Mouse (Mus musculus): ENCODE measurements at regions not wholly inside any gene's neighbourhood (a gene's known extent, or its start where the extent isn't known, plus 50 kb on each side); places are given as distances from the start of the nearest gene placed in this dataset.
A peak's percentile ranks its signal among the peaks of the same experiment; 100 is the strongest.

DNA sequence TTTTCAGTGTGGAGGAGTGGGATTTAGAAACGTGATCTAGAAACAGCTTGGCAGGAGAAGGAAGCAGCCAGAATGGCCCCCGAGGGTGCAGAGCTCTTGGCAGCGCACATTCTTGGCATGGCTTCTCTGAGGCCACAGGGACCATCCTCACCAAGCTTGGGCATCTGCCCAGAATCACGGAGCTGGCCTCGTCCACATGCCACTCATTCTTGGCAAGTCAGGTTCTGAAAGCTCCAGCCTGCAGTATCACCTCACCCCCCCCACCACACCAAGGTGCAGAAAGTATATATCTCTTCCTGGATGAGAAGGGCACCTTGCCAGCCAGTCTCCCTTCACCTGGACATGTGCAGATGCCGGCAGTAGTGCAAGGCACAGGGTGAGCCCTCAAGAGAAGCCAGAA lies 356.2 kb downstream of the Prdm2 start:
- H3K9me3 ChIP-seq (replicated peaks; ENCODE audit: control insufficient read depth, low read length): no peaks in the 10 kb centered on the region
- WGBS: 56% methylated on average over 6 of the region's 6 CpGs
- H3K4me3 ChIP-seq (replicated peaks; ENCODE audit: low read length): no peak overlapping the region
- peak; percentile 33; the same call in 1 of the 2 replicates for ATAC-seq (ENCODE audit: insufficient read depth, low FRiP score)
- H3K27me3 ChIP-seq (ENCODE audit: control insufficient read depth, insufficient read depth, low read length): no peaks in the 10 kb centered on the region
- no peak overlapping the region for H3K4me2 ChIP-seq (ENCODE audit: low read depth, low read length)
- H3K9ac ChIP-seq (ENCODE audit: low read length): no peak overlapping the region
- H3K4me1 ChIP-seq (ENCODE audit: control insufficient read depth, insufficient read depth, low read length): no peaks in the 10 kb centered on the region
- H3K36me3 ChIP-seq (ENCODE audit: control insufficient read depth, insufficient read depth, low read length): no peaks in the 10 kb centered on the region
- H3K27ac ChIP-seq (ENCODE audit: low read length): no peak overlapping the region

GRCm38 (mm10) chr4:142855635-142856034 lies 357.2 kb downstream of the Prdm2 start:
- ATAC-seq (ENCODE audit: insufficient read depth, low FRiP score): no peak
- Histone ChIP-seq H3K36me3 (ENCODE audit: control insufficient read depth, insufficient read depth, low read length) (no peaks in the 10 kb centered on the region), H3K4me2 (ENCODE audit: low read depth, low read length) (no peak overlapping the region), H3K9me3 (replicated peaks; ENCODE audit: control insufficient read depth, low read length) (no peaks in the 10 kb centered on the region), H3K27ac (ENCODE audit: low read length) (no peak overlapping the region), H3K4me3 (replicated peaks; ENCODE audit: low read length) (no peak overlapping the region), H3K4me1 (ENCODE audit: control insufficient read depth, insufficient read depth, low read length) (no peaks in the 10 kb centered on the region), H3K9ac (ENCODE audit: low read length) (no peak overlapping the region), H3K27me3 (ENCODE audit: control insufficient read depth, insufficient read depth, low read length) (no peaks in the 10 kb centered on the region)
- 81% methylated on average over 6 of the region's 6 CpGs for WGBS

- H3K4me2 ChIP-seq (ENCODE audit: low read depth, low read length): no peak overlapping the region
- no peak for ATAC-seq (ENCODE audit: insufficient read depth, low FRiP score)
- H3K36me3 ChIP-seq (ENCODE audit: control insufficient read depth, insufficient read depth, low read length): no peaks in the 10 kb centered on the region
- no peak overlapping the region for H3K4me3 ChIP-seq (replicated peaks; ENCODE audit: low read length)
- WGBS: 90% methylated on average over 15 of the region's 15 CpGs
- H3K4me1 ChIP-seq (ENCODE audit: control insufficient read depth, insufficient read depth, low read length): no peaks in the 10 kb centered on the region
- H3K27me3 ChIP-seq (ENCODE audit: control insufficient read depth, insufficient read depth, low read length): no peaks in the 10 kb centered on the region
- H3K9me3 ChIP-seq (replicated peaks; ENCODE audit: control insufficient read depth, low read length): no peaks in the 10 kb centered on the region
- no peak overlapping the region for H3K27ac ChIP-seq (ENCODE audit: low read length)
- no peak overlapping the region for H3K9ac ChIP-seq (ENCODE audit: low read length)
Observed at GRCm38 (mm10) chr4:142853924-142854323, 358.9 kb downstream of the Prdm2 start.

DNA sequence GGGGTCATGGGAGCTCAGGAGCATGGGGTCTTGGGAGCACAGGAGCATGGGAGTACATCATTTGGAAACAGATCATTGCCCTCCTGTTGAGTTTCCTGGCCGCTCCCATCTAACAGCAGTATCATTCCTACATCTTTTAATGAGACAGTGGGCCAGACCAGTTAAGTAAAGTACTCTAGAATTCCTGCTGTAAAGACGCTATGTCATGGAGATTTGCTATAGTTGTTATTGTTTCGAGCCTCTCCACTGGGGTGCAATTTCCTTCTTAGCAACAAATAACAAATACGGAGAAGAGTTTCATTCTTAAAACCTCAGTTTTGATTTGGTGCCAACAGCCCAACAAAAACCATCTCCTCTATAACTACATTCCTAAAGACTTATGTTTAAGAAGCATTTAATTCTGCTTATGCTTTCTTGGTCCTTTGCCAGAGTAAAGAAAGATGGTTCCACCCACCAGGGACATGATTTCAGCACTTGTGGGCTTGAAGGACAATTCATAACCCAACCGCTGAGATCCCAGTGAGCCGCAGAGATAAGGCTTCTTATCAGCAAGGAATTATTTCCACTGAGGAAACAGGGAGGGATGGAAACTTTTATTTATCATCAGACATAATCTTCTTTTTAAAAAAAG lies 367.6 kb downstream of the Prdm2 start:
- no peak overlapping the region for H3K27ac ChIP-seq (ENCODE audit: low read length)
- no peaks in the 10 kb centered on the region for H3K36me3 ChIP-seq (ENCODE audit: control insufficient read depth, insufficient read depth, low read length)
- H3K27me3 ChIP-seq (ENCODE audit: control insufficient read depth, insufficient read depth, low read length): no peaks in the 10 kb centered on the region
- no peaks in the 10 kb centered on the region for H3K9me3 ChIP-seq (replicated peaks; ENCODE audit: control insufficient read depth, low read length)
- H3K4me3 ChIP-seq (replicated peaks; ENCODE audit: low read length): no peak overlapping the region
- H3K4me2 ChIP-seq (ENCODE audit: low read depth, low read length): no peak overlapping the region
- no peaks in the 10 kb centered on the region; the same call in 1 of the 2 replicates for H3K4me1 ChIP-seq (ENCODE audit: control insufficient read depth, insufficient read depth, low read length)
- 39% methylated on average over 6 of the region's 6 CpGs for WGBS
- peak; percentile 47; the same call in 1 of the 2 replicates for ATAC-seq (ENCODE audit: insufficient read depth, low FRiP score)
- H3K9ac ChIP-seq (ENCODE audit: low read length): no peak overlapping the region

GRCm38 (mm10) chr4:142839540-142839939 lies 373.3 kb downstream of the Prdm2 start:
- H3K9me3 ChIP-seq (replicated peaks; ENCODE audit: control insufficient read depth, low read length): no peaks in the 10 kb centered on the region
- no peaks in the 10 kb centered on the region for H3K36me3 ChIP-seq (ENCODE audit: control insufficient read depth, insufficient read depth, low read length)
- H3K4me2 ChIP-seq (ENCODE audit: low read depth, low read length): no peak overlapping the region
- no peak overlapping the region for H3K4me3 ChIP-seq (replicated peaks; ENCODE audit: low read length)
- WGBS: 41% methylated on average over 4 of the region's 4 CpGs
- no peaks in the 10 kb centered on the region for H3K27me3 ChIP-seq (ENCODE audit: control insufficient read depth, insufficient read depth, low read length)
- no peak for ATAC-seq (ENCODE audit: insufficient read depth, low FRiP score)
- no peak overlapping the region for H3K9ac ChIP-seq (ENCODE audit: low read length)
- H3K4me1 ChIP-seq (ENCODE audit: control insufficient read depth, insufficient read depth, low read length): no peaks in the 10 kb centered on the region; the same call in 1 of the 2 replicates
- no peak overlapping the region for H3K27ac ChIP-seq (ENCODE audit: low read length)

GRCm38 (mm10) chr4:142838363-142838964 lies 374.3 kb downstream of the Prdm2 start:
- Histone ChIP-seq H3K27ac (ENCODE audit: low read length) (no peak overlapping the region), H3K4me3 (replicated peaks; ENCODE audit: low read length) (no peak overlapping the region), H3K9ac (ENCODE audit: low read length) (no peak overlapping the region), H3K4me2 (ENCODE audit: low read depth, low read length) (no peak overlapping the region), H3K27me3 (ENCODE audit: control insufficient read depth, insufficient read depth, low read length) (no peaks in the 10 kb centered on the region), H3K36me3 (ENCODE audit: control insufficient read depth, insufficient read depth, low read length) (no peaks in the 10 kb centered on the region), H3K4me1 (ENCODE audit: control insufficient read depth, insufficient read depth, low read length) (no peaks in the 10 kb centered on the region), H3K9me3 (replicated peaks; ENCODE audit: control insufficient read depth, low read length) (no peaks in the 10 kb centered on the region)
- ATAC-seq (ENCODE audit: insufficient read depth, low FRiP score): no peak
- 57% methylated on average over 4 of the region's 4 CpGs for WGBS

GRCm38 (mm10) chr4:142837636-142838035 lies 375.2 kb downstream of the Prdm2 start:
- no peaks in the 10 kb centered on the region for H3K36me3 ChIP-seq (ENCODE audit: control insufficient read depth, insufficient read depth, low read length)
- no peak overlapping the region for H3K4me3 ChIP-seq (replicated peaks; ENCODE audit: low read length)
- H3K27me3 ChIP-seq (ENCODE audit: control insufficient read depth, insufficient read depth, low read length): no peaks in the 10 kb centered on the region
- H3K4me1 ChIP-seq (ENCODE audit: control insufficient read depth, insufficient read depth, low read length): no peaks in the 10 kb centered on the region
- WGBS: 63% methylated on average over 4 of the region's 4 CpGs
- H3K9me3 ChIP-seq (replicated peaks; ENCODE audit: control insufficient read depth, low read length): no peaks in the 10 kb centered on the region
- ATAC-seq (ENCODE audit: insufficient read depth, low FRiP score): no peak
- no peak overlapping the region for H3K27ac ChIP-seq (ENCODE audit: low read length)
- no peak overlapping the region for H3K9ac ChIP-seq (ENCODE audit: low read length)
- no peak overlapping the region for H3K4me2 ChIP-seq (ENCODE audit: low read depth, low read length)

DNA sequence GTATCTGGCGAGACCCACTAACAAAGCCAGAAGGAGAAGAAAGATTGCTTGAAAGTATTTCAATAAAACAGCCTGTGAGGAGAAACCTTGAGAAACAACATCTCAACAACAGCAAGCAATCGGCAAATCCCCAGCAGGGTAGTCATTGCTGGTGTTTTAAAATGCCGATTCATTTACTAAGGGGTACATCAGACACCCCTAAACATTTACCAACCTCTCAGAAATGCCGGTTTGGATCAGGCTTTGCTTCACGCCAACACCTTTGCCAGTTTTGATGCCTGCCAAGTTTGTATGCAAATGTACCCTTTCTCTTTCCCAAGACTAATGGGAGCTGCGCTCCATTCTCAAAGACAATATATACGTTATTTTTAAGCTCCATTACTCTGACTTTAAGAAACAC lies 383.1 kb downstream of the Prdm2 start:
- H3K4me1 ChIP-seq (ENCODE audit: control insufficient read depth, insufficient read depth, low read length): peaks cover 7% of the 10 kb centered on the region
- no peaks in the 10 kb centered on the region for H3K27me3 ChIP-seq (ENCODE audit: control insufficient read depth, insufficient read depth, low read length)
- H3K9me3 ChIP-seq (replicated peaks; ENCODE audit: control insufficient read depth, low read length): no peaks in the 10 kb centered on the region
- no peak overlapping the region for H3K9ac ChIP-seq (ENCODE audit: low read length)
- no peak overlapping the region for H3K4me2 ChIP-seq (ENCODE audit: low read depth, low read length)
- no peak overlapping the region for H3K27ac ChIP-seq (ENCODE audit: low read length)
- no peak overlapping the region for H3K4me3 ChIP-seq (replicated peaks; ENCODE audit: low read length)
- H3K36me3 ChIP-seq (ENCODE audit: control insufficient read depth, insufficient read depth, low read length): no peaks in the 10 kb centered on the region
- WGBS: 73% methylated on average over 7 of the region's 7 CpGs
- no peak for ATAC-seq (ENCODE audit: insufficient read depth, low FRiP score)

GRCm38 (mm10) chr4:142828969-142829368 lies 383.8 kb downstream of the Prdm2 start:
- Histone ChIP-seq H3K27ac (ENCODE audit: low read length) (no peak overlapping the region), H3K9me3 (replicated peaks; ENCODE audit: control insufficient read depth, low read length) (no peaks in the 10 kb centered on the region), H3K27me3 (ENCODE audit: control insufficient read depth, insufficient read depth, low read length) (no peaks in the 10 kb centered on the region), H3K36me3 (ENCODE audit: control insufficient read depth, insufficient read depth, low read length) (no peaks in the 10 kb centered on the region), H3K4me3 (replicated peaks; ENCODE audit: low read length) (no peak overlapping the region), H3K4me2 (ENCODE audit: low read depth, low read length) (no peak overlapping the region), H3K9ac (ENCODE audit: low read length) (no peak overlapping the region), H3K4me1 (ENCODE audit: control insufficient read depth, insufficient read depth, low read length) (peaks cover 7% of the 10 kb centered on the region)
- 31% methylated on average over 10 of the region's 10 CpGs for WGBS
- no peak for ATAC-seq (ENCODE audit: insufficient read depth, low FRiP score)

Data from stomach, embryonic 16.5 days (tissue).